Mouse (Mus musculus) heart, embryonic 10.5 days (tissue): ENCODE results near the gene Rab31. TPM values are rescaled to one million over a fixed set of nuclear protein-coding genes. Genes with fewer than 3 reads are reported as not detected.
"Not testable (repeated sequence)": the region's sequence is repeated elsewhere in the genome, so short reads cannot be mapped to it uniquely, and the experiment has no call there.

Experiments
- DNase-seq: peaks from one replicate; pipeline ENCODE4 v3.0.0-alpha.2; 2017; ENCODE audit warnings: low spot score
- H3K27ac ChIP-seq: fragments of 300-500 bp; sonication (generic); 2 replicates; pipeline ENCODE4 v1.5.1; 2016; ENCODE audit warnings: mild to moderate bottlenecking
- H3K27me3 ChIP-seq: fragments of 300-500 bp; sonication (generic); 2 replicates; pipeline ENCODE4 v1.6.1; 2016; ENCODE audit warnings: mild to moderate bottlenecking; ENCODE audit not compliant: poor library complexity, insufficient read depth, severe bottlenecking
- H3K36me3 ChIP-seq: fragments of 300-500 bp; sonication (generic); 2 replicates; pipeline ENCODE4 v1.6.1; 2016; ENCODE audit warnings: mild to moderate bottlenecking, moderate library complexity
- H3K4me1 ChIP-seq: fragments of 300-500 bp; sonication (generic); 2 replicates; pipeline ENCODE4 v1.6.1; 2016; ENCODE audit warnings: mild to moderate bottlenecking
- H3K4me3 ChIP-seq: fragments of 300-500 bp; sonication (generic); 2 replicates; pipeline ENCODE4 v1.5.1; 2016; ENCODE audit warnings: mild to moderate bottlenecking, moderate library complexity
- H3K9me3 ChIP-seq: fragments of 300-500 bp; sonication (generic); 2 replicates; pipeline ENCODE4 v1.6.1; 2016; ENCODE audit warnings: mild to moderate bottlenecking, moderate library complexity
- WGBS: fragments of 180-500 bp; shearing (Covaris S2); methylation state at CpG from one replicate; pipeline ENCODE4 v1.1.7; 2016; 5-methylcytosine and 5-hydroxymethylcytosine counted together
- polyA plus RNA-seq: library from polyadenylated mRNA; unstranded; fragments of >200 nt; fragmentation: Nextera tagmentation; extraction: Ambion mirVana; gene quantifications from 2 replicates; pipeline ENCODE4 v1.2.1, GENCODE M21; 2016

The Rab31 gene
- polyA plus RNA-seq, 1 experiment from 2014 or later = 35.7 TPM

GRCm38 (mm10) chr17:65642578-65642991 is 130.0 kb downstream of the Rab31 start:
- no peaks in the 10 kb centered on the region for H3K9me3 ChIP-seq
- peaks cover 8% of the 10 kb centered on the region; the same call in 1 of the 2 replicates for H3K4me1 ChIP-seq
- no peak overlapping the region for H3K4me3 ChIP-seq
- no peaks in the 10 kb centered on the region for H3K27me3 ChIP-seq
- no peak for DNase-seq
- WGBS = 72% methylated on average over 5 of the region's 5 CpGs
- no peaks in the 10 kb centered on the region for H3K36me3 ChIP-seq
- H3K27ac ChIP-seq = no peak overlapping the region

GRCm38 (mm10) chr17:65641734-65642218 is 130.8 kb downstream of the Rab31 start, which contains the start of gene Txndc2:
Gene Txndc2 (minus strand): TSS chr17:65642168.
- no peak for DNase-seq
- WGBS = 88% methylated on average over 11 of the region's 11 CpGs
- H3K9me3 ChIP-seq = no peaks in the 10 kb centered on the region
- H3K4me3 ChIP-seq = no peak within 1 kb of the TSS
- H3K27me3 ChIP-seq = no peaks in the 10 kb centered on the region
- peaks cover 5% of the 10 kb centered on the region; the same call in 1 of the 2 replicates for H3K4me1 ChIP-seq
- H3K36me3 ChIP-seq = no peaks in the 10 kb centered on the region
- H3K27ac ChIP-seq = no peak within 1 kb of the TSS

GRCm38 (mm10) chr17:65639144-65639543 is 133.4 kb downstream of the Rab31 start:
- Histone ChIP-seq H3K36me3 (no peaks in the 10 kb centered on the region), H3K9me3 (no peaks in the 10 kb centered on the region), H3K4me3 (no peak overlapping the region), H3K27ac (no peak overlapping the region), H3K4me1 (peaks cover 13% of the 10 kb centered on the region; the same call in 1 of the 2 replicates), H3K27me3 (no peaks in the 10 kb centered on the region)
- DNase-seq = no peak
- WGBS = 83% methylated on average over 1 of the region's 1 CpGs

GRCm38 (mm10) chr17:65635715-65636360 is 136.7 kb downstream of the Rab31 start:
- H3K4me3 ChIP-seq = no peak overlapping the region
- H3K27ac ChIP-seq = 0 out of 2 replicates have a peak overlapping the region, but pooled peaks have one; percentile 1
- H3K4me1 ChIP-seq = 0 out of 2 replicates have a peak, but pooled peaks cover 8% of the 10 kb centered on the region
- H3K36me3 ChIP-seq = no peaks in the 10 kb centered on the region
- WGBS = 67% methylated on average over 14 of the region's 14 CpGs
- H3K9me3 ChIP-seq = no peaks in the 10 kb centered on the region
- no peak for DNase-seq
- H3K27me3 ChIP-seq = no peaks in the 10 kb centered on the region

GRCm38 (mm10) chr17:65629943-65630342 is 142.6 kb downstream of the Rab31 start:
- Histone ChIP-seq H3K4me1 (0 out of 2 replicates have a peak, but pooled peaks cover 4% of the 10 kb centered on the region), H3K36me3 (no peaks in the 10 kb centered on the region), H3K4me3 (no peak overlapping the region), H3K27me3 (no peaks in the 10 kb centered on the region), H3K27ac (no peak overlapping the region), H3K9me3 (no peaks in the 10 kb centered on the region)
- no peak for DNase-seq
- WGBS = 73% methylated on average over 6 of the region's 6 CpGs

GRCm38 (mm10) chr17:65628823-65629532 is 143.6 kb downstream of the Rab31 start:
- whole genome bisulfite sequencing = 57% methylated on average over 13 of the region's 13 CpGs
- H3K27ac ChIP-seq, H3K4me3 ChIP-seq: not testable (repeated sequence)

GRCm38 (mm10) chr17:65626301-65626700 is 146.3 kb downstream of the Rab31 start:
- 82% methylated on average over 6 of the region's 6 CpGs for WGBS
- Histone ChIP-seq H3K4me3 (no peak overlapping the region), H3K9me3 (no peaks in the 10 kb centered on the region), H3K27me3 (no peaks in the 10 kb centered on the region), H3K4me1 (no peaks in the 10 kb centered on the region), H3K36me3 (no peaks in the 10 kb centered on the region), H3K27ac (no peak overlapping the region)
- DNase-seq = peak; percentile 64

More at GRCm38 (mm10) chr17:65628823-65629532, 143.6 kb downstream of the Rab31 start:
- H3K9me3 ChIP-seq, H3K36me3 ChIP-seq, DNase-seq, H3K27me3 ChIP-seq, H3K4me1 ChIP-seq: not testable (repeated sequence)

GRCm38 (mm10) chr17:65625563-65625962 is 147.0 kb downstream of the Rab31 start:
- no peak overlapping the region for H3K4me3 ChIP-seq
- 82% methylated on average over 6 of the region's 6 CpGs for WGBS
- no peaks in the 10 kb centered on the region for H3K9me3 ChIP-seq
- no peaks in the 10 kb centered on the region for H3K4me1 ChIP-seq
- H3K36me3 ChIP-seq = no peaks in the 10 kb centered on the region
- no peak overlapping the region for H3K27ac ChIP-seq
- H3K27me3 ChIP-seq = no peaks in the 10 kb centered on the region
- DNase-seq = peak; percentile 24

- DNase-seq = no peak
- Histone ChIP-seq H3K36me3 (no peaks in the 10 kb centered on the region), H3K4me3 (no peak overlapping the region), H3K27ac (no peak overlapping the region), H3K4me1 (no peaks in the 10 kb centered on the region), H3K27me3 (no peaks in the 10 kb centered on the region), H3K9me3 (no peaks in the 10 kb centered on the region)
Measured at GRCm38 (mm10) chr17:65623130-65623529, 149.4 kb downstream of the Rab31 start.

- no peak for DNase-seq
- H3K4me1 ChIP-seq = no peaks in the 10 kb centered on the region
- H3K9me3 ChIP-seq = no peaks in the 10 kb centered on the region
- no peaks in the 10 kb centered on the region for H3K27me3 ChIP-seq
- no peak overlapping the region for H3K27ac ChIP-seq
- no peaks in the 10 kb centered on the region for H3K36me3 ChIP-seq
- no peak overlapping the region for H3K4me3 ChIP-seq
- 91% methylated on average over 2 of the region's 2 CpGs for WGBS
Measured at GRCm38 (mm10) chr17:65618431-65618830, 154.1 kb downstream of the Rab31 start.

- Histone ChIP-seq H3K36me3 (no peaks in the 10 kb centered on the region), H3K27ac (no peak overlapping the region), H3K4me1 (peaks cover 6% of the 10 kb centered on the region; the same call in 1 of the 2 replicates), H3K27me3 (no peaks in the 10 kb centered on the region), H3K4me3 (no peak overlapping the region), H3K9me3 (no peaks in the 10 kb centered on the region)
- 58% methylated on average over 3 of the region's 3 CpGs for WGBS
- DNase-seq = no peak
Measured at GRCm38 (mm10) chr17:65615678-65616077, 156.9 kb downstream of the Rab31 start.

GRCm38 (mm10) chr17:65614431-65614830 is 158.1 kb downstream of the Rab31 start:
- H3K9me3 ChIP-seq = no peaks in the 10 kb centered on the region
- no peaks in the 10 kb centered on the region for H3K36me3 ChIP-seq
- H3K4me1 ChIP-seq = peaks cover 11% of the 10 kb centered on the region
- H3K27me3 ChIP-seq = no peaks in the 10 kb centered on the region
- DNase-seq = no peak
- peak overlapping the region; percentile 99 for H3K27ac ChIP-seq
- 5% methylated on average over 9 of the region's 9 CpGs for WGBS
- H3K4me3 ChIP-seq = peak overlapping the region; percentile 89
